Mouse (Mus musculus): ENCODE results near the gene Zfand3. TPM values are rescaled to one million over a fixed set of nuclear protein-coding genes. Genes with fewer than 3 reads are reported as not detected.
A peak's percentile ranks its signal among the peaks of the same experiment; 100 is the strongest.

Zfand3 gene
- polyA plus RNA-seq, 1 experiment: 138 TPM

- peak; percentile 20 to 50 (median 38) for TF ChIP-seq MYOD1 (IDR thresholded peaks at IDR 0.05; ENCODE audit: control insufficient read depth in 1 of 3, insufficient read length in 2 of 3, low read depth in 2 of 3)
- TF ChIP-seq TCF12 (IDR thresholded peaks at IDR 0.05; ENCODE audit: insufficient read depth, poor library complexity, severe bottlenecking): no peak
- peak in 2 of 3 experiments; percentile 46 to 53 for TF ChIP-seq MYOG (IDR thresholded peaks at IDR 0.05; ENCODE audit: control insufficient read depth in 1 of 3, insufficient read depth in 1 of 3, insufficient read length in 2 of 3, low read depth in 2 of 3)
- Histone ChIP-seq H3K36me3 (ENCODE audit: control insufficient read depth, insufficient read depth) (no peaks in the 10 kb centered on the region), H3ac (ENCODE audit: control insufficient read depth, insufficient read length) (no peak overlapping the region), H3K4me3 (no peak overlapping the region), H3K27me3 (ENCODE audit: control insufficient read depth, insufficient read depth, insufficient read length) (no peaks in the 10 kb centered on the region), H3K79me2 (ENCODE audit: control insufficient read depth, insufficient read depth) (no peaks in the 10 kb centered on the region), H3K4me2 (ENCODE audit: low read depth) (no peak overlapping the region)
Measured at GRCm38 (mm10) chr17:30231483-30231882, 226.9 kb downstream of the Zfand3 start.

GRCm38 (mm10) chr17:30232698-30233097 is 228.2 kb downstream of the Zfand3 start:
- no peak overlapping the region for H3K4me3 ChIP-seq
- H3K36me3 ChIP-seq (ENCODE audit: control insufficient read depth, insufficient read depth): no peaks in the 10 kb centered on the region
- no peaks in the 10 kb centered on the region for H3K27me3 ChIP-seq (ENCODE audit: control insufficient read depth, insufficient read depth, insufficient read length)
- no peak overlapping the region for H3K4me2 ChIP-seq (ENCODE audit: low read depth)
- no peaks in the 10 kb centered on the region for H3K79me2 ChIP-seq (ENCODE audit: control insufficient read depth, insufficient read depth)
- TF ChIP-seq CEBPB (IDR thresholded peaks at IDR 0.05; ENCODE audit: insufficient read depth, poor library complexity, severe bottlenecking) (no peak), REST (IDR thresholded peaks at IDR 0.05; ENCODE audit: insufficient read depth, insufficient read length) (no peak), MAX (IDR thresholded peaks at IDR 0.05; ENCODE audit: low read depth) (no peak), USF1 (IDR thresholded peaks at IDR 0.05; ENCODE audit: low read depth) (no peak), SRF (IDR thresholded peaks at IDR 0.05; ENCODE audit: control insufficient read depth, insufficient read length, low read depth) (no peak), MYOD1 (IDR thresholded peaks at IDR 0.05; ENCODE audit: control insufficient read depth in 1 of 3, insufficient read length in 2 of 3, low read depth in 2 of 3) (no peak), POLR2A (IDR thresholded peaks at IDR 0.05; ENCODE audit: insufficient read length, low read depth) (no peak), E2F4 (IDR thresholded peaks at IDR 0.05; ENCODE audit: insufficient read depth) (no peak), POLR2AphosphoS2 (IDR thresholded peaks at IDR 0.05; ENCODE audit: insufficient read length, low read depth) (no peak), TCF3 (IDR thresholded peaks at IDR 0.05; ENCODE audit: insufficient read length, low read depth) (no peak), MYOG (IDR thresholded peaks at IDR 0.05; ENCODE audit: control insufficient read depth in 1 of 3, insufficient read depth in 1 of 3, insufficient read length in 2 of 3, low read depth in 2 of 3) (no peak), TCF12 (IDR thresholded peaks at IDR 0.05; ENCODE audit: insufficient read depth, poor library complexity, severe bottlenecking) (no peak)
- no peak overlapping the region for H3ac ChIP-seq (ENCODE audit: control insufficient read depth, insufficient read length)

GRCm38 (mm10) chr17:30235380-30235779 is 230.8 kb downstream of the Zfand3 start:
- no peak for TF ChIP-seq CEBPB (IDR thresholded peaks at IDR 0.05; ENCODE audit: insufficient read depth, poor library complexity, severe bottlenecking)
- TF ChIP-seq SRF (IDR thresholded peaks at IDR 0.05; ENCODE audit: control insufficient read depth, insufficient read length, low read depth): no peak
- no peak for TF ChIP-seq POLR2AphosphoS2 (IDR thresholded peaks at IDR 0.05; ENCODE audit: insufficient read length, low read depth)
- TF ChIP-seq TCF12 (IDR thresholded peaks at IDR 0.05; ENCODE audit: insufficient read depth, poor library complexity, severe bottlenecking): no peak
- no peak for TF ChIP-seq E2F4 (IDR thresholded peaks at IDR 0.05; ENCODE audit: insufficient read depth)
- no peak for TF ChIP-seq USF1 (IDR thresholded peaks at IDR 0.05; ENCODE audit: low read depth)
- TF ChIP-seq REST (IDR thresholded peaks at IDR 0.05; ENCODE audit: insufficient read depth, insufficient read length): no peak
- TF ChIP-seq MYOG (IDR thresholded peaks at IDR 0.05; ENCODE audit: control insufficient read depth in 1 of 3, insufficient read depth in 1 of 3, insufficient read length in 2 of 3, low read depth in 2 of 3): no peak
- TF ChIP-seq POLR2A (IDR thresholded peaks at IDR 0.05; ENCODE audit: insufficient read length, low read depth): no peak
- no peak for TF ChIP-seq TCF3 (IDR thresholded peaks at IDR 0.05; ENCODE audit: insufficient read length, low read depth)
- no peak for TF ChIP-seq MYOD1 (IDR thresholded peaks at IDR 0.05; ENCODE audit: control insufficient read depth in 1 of 3, insufficient read length in 2 of 3, low read depth in 2 of 3)
- TF ChIP-seq MAX (IDR thresholded peaks at IDR 0.05; ENCODE audit: low read depth): no peak
- Histone ChIP-seq H3K4me3 (no peak overlapping the region), H3K27me3 (ENCODE audit: control insufficient read depth, insufficient read depth, insufficient read length) (no peaks in the 10 kb centered on the region), H3ac (ENCODE audit: control insufficient read depth, insufficient read length) (no peak overlapping the region), H3K36me3 (ENCODE audit: control insufficient read depth, insufficient read depth) (no peaks in the 10 kb centered on the region), H3K79me2 (ENCODE audit: control insufficient read depth, insufficient read depth) (no peaks in the 10 kb centered on the region), H3K4me2 (ENCODE audit: low read depth) (no peak overlapping the region)

DNA sequence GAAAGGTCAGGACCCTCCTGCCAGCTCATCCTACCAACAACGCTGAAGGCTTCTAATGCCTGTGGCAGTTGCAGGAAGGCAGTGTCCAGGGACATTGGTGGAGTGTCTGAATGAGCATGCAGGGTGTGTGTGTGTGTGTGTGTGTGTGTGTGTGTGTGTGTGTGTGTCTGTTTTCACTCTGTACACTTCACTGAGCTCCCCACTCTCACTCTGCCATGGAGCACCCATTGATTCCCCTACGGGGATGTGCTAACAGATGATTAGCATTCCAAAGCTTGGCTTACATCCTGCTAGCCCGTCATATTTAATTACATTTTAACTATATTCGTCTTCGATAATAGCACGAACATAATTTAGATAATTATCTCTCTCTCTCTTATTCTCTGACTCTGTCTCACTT is 232.1 kb downstream of the Zfand3 start:
- H3K4me3 ChIP-seq: no peak overlapping the region
- no peak overlapping the region for H3K4me2 ChIP-seq (ENCODE audit: low read depth)
- TF ChIP-seq REST (IDR thresholded peaks at IDR 0.05; ENCODE audit: insufficient read depth, insufficient read length) (no peak), SRF (IDR thresholded peaks at IDR 0.05; ENCODE audit: control insufficient read depth, insufficient read length, low read depth) (no peak), POLR2AphosphoS2 (IDR thresholded peaks at IDR 0.05; ENCODE audit: insufficient read length, low read depth) (no peak), MAX (IDR thresholded peaks at IDR 0.05; ENCODE audit: low read depth) (no peak), POLR2A (IDR thresholded peaks at IDR 0.05; ENCODE audit: insufficient read length, low read depth) (no peak), MYOD1 (IDR thresholded peaks at IDR 0.05; ENCODE audit: control insufficient read depth in 1 of 3, insufficient read length in 2 of 3, low read depth in 2 of 3) (no peak), MYOG (IDR thresholded peaks at IDR 0.05; ENCODE audit: control insufficient read depth in 1 of 3, insufficient read depth in 1 of 3, insufficient read length in 2 of 3, low read depth in 2 of 3) (no peak), TCF3 (IDR thresholded peaks at IDR 0.05; ENCODE audit: insufficient read length, low read depth) (no peak), TCF12 (IDR thresholded peaks at IDR 0.05; ENCODE audit: insufficient read depth, poor library complexity, severe bottlenecking) (no peak), USF1 (IDR thresholded peaks at IDR 0.05; ENCODE audit: low read depth) (no peak), CEBPB (IDR thresholded peaks at IDR 0.05; ENCODE audit: insufficient read depth, poor library complexity, severe bottlenecking) (no peak)
- H3ac ChIP-seq (ENCODE audit: control insufficient read depth, insufficient read length): no peak overlapping the region
- H3K79me2 ChIP-seq (ENCODE audit: control insufficient read depth, insufficient read depth): no peaks in the 10 kb centered on the region
- H3K27me3 ChIP-seq (ENCODE audit: control insufficient read depth, insufficient read depth, insufficient read length): no peaks in the 10 kb centered on the region
- no peaks in the 10 kb centered on the region for H3K36me3 ChIP-seq (ENCODE audit: control insufficient read depth, insufficient read depth)

DNA sequence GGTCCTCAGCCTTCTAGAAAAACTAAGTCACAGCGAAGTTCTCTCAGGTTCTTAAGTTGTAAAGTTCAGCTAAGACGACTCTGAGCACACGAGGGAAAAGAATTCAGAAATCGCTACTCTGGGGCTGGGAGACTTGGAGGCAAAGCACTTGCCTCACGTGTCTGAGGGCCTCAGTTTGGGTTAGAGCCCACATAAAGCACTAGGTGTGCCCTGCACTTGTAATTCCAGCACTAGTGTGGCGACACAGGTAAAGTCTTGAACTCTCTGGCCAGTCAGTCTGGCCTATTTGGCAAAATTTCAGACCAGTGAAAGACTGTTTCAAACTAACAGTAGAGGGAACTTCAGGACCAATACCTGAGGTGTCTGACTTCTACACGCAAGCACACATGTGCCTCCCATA is 233.1 kb downstream of the Zfand3 start:
- TF ChIP-seq USF1 (IDR thresholded peaks at IDR 0.05; ENCODE audit: low read depth) (no peak), POLR2A (IDR thresholded peaks at IDR 0.05; ENCODE audit: insufficient read length, low read depth) (no peak), MYOD1 (IDR thresholded peaks at IDR 0.05; ENCODE audit: control insufficient read depth in 1 of 3, insufficient read length in 2 of 3, low read depth in 2 of 3) (no peak), MAX (IDR thresholded peaks at IDR 0.05; ENCODE audit: low read depth) (no peak), E2F4 (IDR thresholded peaks at IDR 0.05; ENCODE audit: insufficient read depth) (no peak), MYOG (IDR thresholded peaks at IDR 0.05; ENCODE audit: control insufficient read depth in 1 of 3, insufficient read depth in 1 of 3, insufficient read length in 2 of 3, low read depth in 2 of 3) (no peak), SRF (IDR thresholded peaks at IDR 0.05; ENCODE audit: control insufficient read depth, insufficient read length, low read depth) (no peak), POLR2AphosphoS2 (IDR thresholded peaks at IDR 0.05; ENCODE audit: insufficient read length, low read depth) (no peak), TCF12 (IDR thresholded peaks at IDR 0.05; ENCODE audit: insufficient read depth, poor library complexity, severe bottlenecking) (no peak), CEBPB (IDR thresholded peaks at IDR 0.05; ENCODE audit: insufficient read depth, poor library complexity, severe bottlenecking) (no peak), REST (IDR thresholded peaks at IDR 0.05; ENCODE audit: insufficient read depth, insufficient read length) (no peak), TCF3 (IDR thresholded peaks at IDR 0.05; ENCODE audit: insufficient read length, low read depth) (no peak)
- H3K79me2 ChIP-seq (ENCODE audit: control insufficient read depth, insufficient read depth): no peaks in the 10 kb centered on the region
- no peak overlapping the region for H3ac ChIP-seq (ENCODE audit: control insufficient read depth, insufficient read length)
- H3K27me3 ChIP-seq (ENCODE audit: control insufficient read depth, insufficient read depth, insufficient read length): no peaks in the 10 kb centered on the region
- H3K36me3 ChIP-seq (ENCODE audit: control insufficient read depth, insufficient read depth): no peaks in the 10 kb centered on the region
- H3K4me3 ChIP-seq: no peak overlapping the region
- H3K4me2 ChIP-seq (ENCODE audit: low read depth): no peak overlapping the region
